Mouse (Mus musculus) megakaryocyte, embryonic 14.5 days (primary cell): ENCODE results near the gene Fxyd6.

Experiments
- FLI1 ChIP-seq: IDR thresholded peaks from 2 replicates; pipeline ENCODE4 v1.6.1; 2012; ENCODE audit warnings: low read length, inconsistent platforms, mixed read lengths
- GATA1 ChIP-seq: IDR thresholded peaks from 3 replicates; pipeline ENCODE4 v1.6.1; 2012; ENCODE audit warnings: mixed read lengths, low read length, inconsistent platforms, borderline replicate concordance

DNA sequence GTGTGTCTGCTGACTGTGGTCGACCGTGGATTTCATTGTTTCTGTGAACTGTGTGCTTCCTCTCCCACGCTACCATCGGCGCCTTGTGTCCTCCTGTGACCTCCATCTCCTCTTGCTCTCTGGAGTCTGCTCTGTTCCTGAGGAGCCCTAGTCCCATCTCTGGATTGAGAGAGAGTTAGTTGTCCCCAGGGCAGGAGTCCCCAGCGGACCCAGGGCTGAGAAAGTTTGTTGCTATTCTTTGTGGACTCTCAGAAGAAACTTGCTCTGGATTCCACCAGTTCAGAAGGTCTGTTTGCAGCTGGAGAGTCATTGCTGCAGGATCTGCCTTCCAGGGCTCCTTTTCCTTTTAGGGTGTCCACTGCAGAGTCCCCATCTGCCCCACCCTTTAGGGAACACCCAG, 25.2 kb downstream of the Fxyd6 start:
- TF ChIP-seq GATA1: no peak
- no peak for TF ChIP-seq FLI1
